Mouse (Mus musculus) heart, adult 2 months (tissue): ENCODE results near the gene Nkx2-2. TPM values are rescaled to one million over a fixed set of nuclear protein-coding genes. Genes with fewer than 3 reads are reported as not detected.
A peak's percentile ranks its signal among the peaks of the same experiment; 100 is the strongest.

Source experiments
- DNase-seq, 2 experiments: peaks; one replicate each; pipeline ENCODE4 v3.0.0; 2021
- H3K27ac ChIP-seq: fragments of 200-600 bp; 2 replicates; pipeline ENCODE4 v1.8.1; 2022
- H3K27me3 ChIP-seq: fragments of 200-500 bp; 2 replicates; pipeline ENCODE4 v1.6.1; 2012; ENCODE audit warnings: mild to moderate bottlenecking, low read length, inconsistent platforms, mixed read lengths; ENCODE audit not compliant: control insufficient read depth, insufficient read depth
- H3K36me3 ChIP-seq: fragments of 200-500 bp; 2 replicates; pipeline ENCODE4 v1.6.1; 2012; ENCODE audit warnings: low read length, inconsistent platforms; ENCODE audit not compliant: control insufficient read depth, insufficient read depth
- H3K4me1 ChIP-seq: fragments of 200-500 bp; 2 replicates; pipeline ENCODE4 v1.6.1; 2011; ENCODE audit warnings: low read length; ENCODE audit not compliant: control insufficient read depth, insufficient read depth
- H3K4me3 ChIP-seq: fragments of 200-600 bp; 2 replicates; pipeline ENCODE4 v1.8.1; 2022
- H3K79me2 ChIP-seq: fragments of 200-500 bp; replicated peaks from 2 replicates; pipeline ENCODE4 v1.6.1; 2012; ENCODE audit warnings: mild to moderate bottlenecking, inconsistent platforms, low read length, moderate library complexity, mixed read lengths; ENCODE audit not compliant: control insufficient read depth, insufficient read depth
- H3K9ac ChIP-seq: fragments of 200-500 bp; 2 replicates; pipeline ENCODE4 v1.6.1; 2012; ENCODE audit warnings: low read depth, mild to moderate bottlenecking, control low read depth, inconsistent platforms, low read length, mixed read lengths
- CTCF ChIP-seq: fragments of 200-600 bp; IDR thresholded peaks from 2 replicates; pipeline ENCODE4 v1.8.1; 2022; ENCODE audit warnings: antibody characterized with exemption, mild to moderate bottlenecking, moderate library complexity
- EP300 ChIP-seq: fragments of 200-500 bp; IDR thresholded peaks from 2 replicates; pipeline ENCODE4 v1.6.1; 2011; ENCODE audit warnings: low read depth, low read length, control low read depth; ENCODE audit not compliant: insufficient read depth
- POLR2A ChIP-seq: fragments of 200-500 bp; IDR thresholded peaks from 2 replicates; pipeline ENCODE4 v1.6.1; 2011; ENCODE audit warnings: mild to moderate bottlenecking, low read depth, low read length, control low read depth; ENCODE audit not compliant: insufficient read depth
- WGBS: fragments of 180-500 bp; shearing (Covaris S2); methylation state at CpG from one replicate; pipeline ENCODE4 v1.1.7; 2018; 5-methylcytosine and 5-hydroxymethylcytosine counted together
- intact Hi-C: fragments of 180-260 bp; cut with DNase I; formaldehyde crosslinking; loops from one replicate; pipeline ENCODE4 v1.15.1; 2025
- long read RNA-seq: library from polyadenylated mRNA; stranded (forward); transcript quantifications from one replicate; pipeline ENCODE4 v2.0.0, GENCODE M21; 2021
- polyA plus RNA-seq: library from polyadenylated mRNA; depleted of rRNA; stranded (reverse); fragments of >200 nt; gene quantifications from 2 replicates; pipeline ENCODE4 v1.2.3, GENCODE M21; 2012; rRNA removed
- total RNA-seq, 2 experiments: library from RNA; stranded (reverse); gene quantifications; 2 replicates each; pipeline ENCODE4 v1.2.3; 2021

Gene Nkx2-2
- total RNA-seq (not detected), polyA plus RNA-seq (not detected in 2 replicates)
- long read RNA-seq = 0 reads

GRCm38 (mm10) chr2:147193271-147194255 is at the start of gene Nkx2-2:
Gene Nkx2-2 (minus strand): TSS chr2:147194243.
- no peak within 1 kb of the TSS for H3K4me3 ChIP-seq

GRCm38 (mm10) chr2:147235707-147236290 is 41.8 kb upstream of the Nkx2-2 start:
- 88% methylated on average over 25 of the region's 25 CpGs for WGBS
- no peaks in the 10 kb centered on the region for H3K4me1 ChIP-seq
- no peak overlapping the region for H3K9ac ChIP-seq
- no peak for DNase-seq
- H3K36me3 ChIP-seq = no peaks in the 10 kb centered on the region
- H3K79me2 ChIP-seq = no peaks in the 10 kb centered on the region
- intact Hi-C loops = no loop called here
- H3K4me3 ChIP-seq = no peak overlapping the region
- no peak overlapping the region for H3K27ac ChIP-seq
- peaks cover 2% of the 10 kb centered on the region; the same call in 1 of the 2 replicates for H3K27me3 ChIP-seq
- no peak for TF ChIP-seq CTCF

More at GRCm38 (mm10) chr2:147193271-147194255, at the start of gene Nkx2-2:
- H3K9ac ChIP-seq = no peak within 1 kb of the TSS
- intact Hi-C loops = no loop called here
- DNase-seq = no peak
- no peaks in the 10 kb centered on the region for H3K79me2 ChIP-seq
- no peaks in the 10 kb centered on the region for H3K4me1 ChIP-seq
- no peaks in the 10 kb centered on the region for H3K36me3 ChIP-seq
- H3K27me3 ChIP-seq = peaks cover 32% of the 10 kb centered on the region
- 2% methylated on average over 54 of the region's 54 CpGs for WGBS
- H3K27ac ChIP-seq = no peak within 1 kb of the TSS
- TF ChIP-seq EP300 = no peak
- TF ChIP-seq POLR2A = no peak
- TF ChIP-seq CTCF = 0 out of 2 replicates have a peak, but pooled peaks have one; percentile 10

- Histone ChIP-seq H3K4me1 (no peaks in the 10 kb centered on the region), H3K36me3 (no peaks in the 10 kb centered on the region), H3K9ac (no peak overlapping the region), H3K79me2 (no peaks in the 10 kb centered on the region), H3K27me3 (no peaks in the 10 kb centered on the region), H3K4me3 (no peak overlapping the region), H3K27ac (no peak overlapping the region)
- intact Hi-C loops = no loop called here
- TF ChIP-seq EP300 (no peak), POLR2A (no peak), CTCF (no peak)
- 69% methylated on average over 5 of the region's 5 CpGs for WGBS
- DNase-seq = no peak
These were observed 37.1 kb upstream of the Nkx2-2 start for GRCm38 (mm10) chr2:147231175-147231574.

GRCm38 (mm10) chr2:147205076-147205615 is 11.1 kb upstream of the Nkx2-2 start:
- H3K27ac ChIP-seq = no peak overlapping the region
- TF ChIP-seq CTCF (peak; percentile 41), POLR2A (no peak)
- no peaks in the 10 kb centered on the region for H3K27me3 ChIP-seq
- H3K4me1 ChIP-seq = no peaks in the 10 kb centered on the region
- intact Hi-C loops = loop anchor here (5.0 kb wide), 1 partner anchor 102 kb away; no protein-coding TSS in a partner anchor
- DNase-seq = no peak
- no peak overlapping the region for H3K4me3 ChIP-seq
- no peaks in the 10 kb centered on the region for H3K36me3 ChIP-seq
- H3K79me2 ChIP-seq = no peaks in the 10 kb centered on the region
- WGBS = 17% methylated on average over 4 of the region's 4 CpGs
- H3K9ac ChIP-seq = no peak overlapping the region

GRCm38 (mm10) chr2:147194711-147195615 is 920 bp upstream of the Nkx2-2 start:
- H3K9ac ChIP-seq = no peak overlapping the region
- no peaks in the 10 kb centered on the region for H3K36me3 ChIP-seq
- TF ChIP-seq EP300 (no peak), CTCF (no peak), POLR2A (no peak)
- peaks cover 29% of the 10 kb centered on the region for H3K27me3 ChIP-seq
- no peaks in the 10 kb centered on the region for H3K4me1 ChIP-seq
- no peaks in the 10 kb centered on the region for H3K79me2 ChIP-seq
- no peak for DNase-seq
- H3K4me3 ChIP-seq = no peak overlapping the region
- WGBS = 1% methylated on average over 71 of the region's 71 CpGs
- intact Hi-C loops = no loop called here
- no peak overlapping the region for H3K27ac ChIP-seq
